Mouse (Mus musculus): ENCODE results near the gene Rhox2f. TPM values are rescaled to one million over a fixed set of nuclear protein-coding genes. Genes with fewer than 3 reads are reported as not detected.
"Not testable (repeated sequence)": the region's sequence is repeated elsewhere in the genome, so short reads cannot be mapped to it uniquely, and the experiment has no call there.

The Rhox2f gene
- not detected for total RNA-seq (2021)
- long read RNA-seq, experiment 1: 0 reads
- long read RNA-seq, experiment 2: 0 reads

- DNase-seq (ENCODE audit: low spot score in 2 of 2): not testable (repeated sequence)
These were observed at the start of gene Rhox2f for GRCm38 (mm10) chrX:37571105-37571504. TSS of gene Rhox2f (plus strand) at chrX:37571405.

GRCm38 (mm10) chrX:37530152-37530551 is 41.1 kb upstream of the Rhox2f start, which contains the start of gene Rhox2e:
TSS of gene Rhox2e (plus strand) at chrX:37530452.
- not testable (repeated sequence) for DNase-seq (ENCODE audit: low spot score in 2 of 2)

GRCm38 (mm10) chrX:37541719-37542118 is 29.5 kb upstream of the Rhox2f start, which contains the start of gene Rhox3e:
TSS of gene Rhox3e (plus strand) at chrX:37542019.
- not testable (repeated sequence) for DNase-seq (ENCODE audit: low spot score in 2 of 2)

- DNase-seq (ENCODE audit: low spot score in 2 of 2): not testable (repeated sequence)
These were observed 14.1 kb upstream of the Rhox2f start, which contains the start of gene Rhox4e for GRCm38 (mm10) chrX:37557112-37557511. TSS of gene Rhox4e (plus strand) at chrX:37557412.

- DNase-seq (ENCODE audit: low spot score in 2 of 2): not testable (repeated sequence)
These were observed 1.4 kb downstream of the Rhox2f start for GRCm38 (mm10) chrX:37572638-37573037.

- not testable (repeated sequence) for DNase-seq (ENCODE audit: low spot score in 2 of 2)
These were observed 9.5 kb downstream of the Rhox2f start, which contains the start of gene Rhox3f for GRCm38 (mm10) chrX:37580692-37581091. TSS of gene Rhox3f (plus strand) at chrX:37580992.

GRCm38 (mm10) chrX:37607604-37608003 is 36.4 kb downstream of the Rhox2f start, which contains the start of gene Rhox4f:
TSS of gene Rhox4f (minus strand) at chrX:37607704.
- not testable (repeated sequence) for DNase-seq (ENCODE audit: low spot score in 2 of 2)

Other genes starting within 250 kb of the Rhox2f start
- not detected for gene Rhox3a2, start 191.4 kb upstream of the Rhox2f start, total RNA-seq (2021)
- not detected for gene Rhox4a2, start 180.6 kb upstream of the Rhox2f start, total RNA-seq (2021)
- gene Rhox2b, start 159.3 kb upstream of the Rhox2f start, total RNA-seq (2021): not detected
- gene Rhox4b, start 138.9 kb upstream of the Rhox2f start, total RNA-seq (2021): not detected
- gene Rhox2c, start 117.7 kb upstream of the Rhox2f start, total RNA-seq (2021): not detected
- not detected for gene Rhox3c, start 112.8 kb upstream of the Rhox2f start, total RNA-seq (2021)
- gene Rhox4c, start 91.1 kb upstream of the Rhox2f start, total RNA-seq (2021): not detected
- not detected for gene Rhox2d, start 78.0 kb upstream of the Rhox2f start, total RNA-seq (2021)
- not detected for gene Rhox4d, start 57.0 kb upstream of the Rhox2f start, total RNA-seq (2021)
- gene Rhox2e, start 41.0 kb upstream of the Rhox2f start, total RNA-seq (2021): not detected
- gene Rhox3e, start 29.4 kb upstream of the Rhox2f start, total RNA-seq (2021): not detected
- gene Rhox4e, start 14.0 kb upstream of the Rhox2f start, total RNA-seq (2021): not detected
- not detected for gene Rhox3f, start 9.6 kb downstream of the Rhox2f start, total RNA-seq (2021)
- gene Rhox4f, start 36.3 kb downstream of the Rhox2f start, total RNA-seq (2021): not detected
- gene Rhox3g, start 57.2 kb downstream of the Rhox2f start, total RNA-seq (2021): not detected
- gene Rhox2g, start 72.1 kb downstream of the Rhox2f start, total RNA-seq (2021): not detected
- gene Rhox4g, start 79.9 kb downstream of the Rhox2f start, total RNA-seq (2021): not detected
- not detected for gene Rhox3h, start 97.4 kb downstream of the Rhox2f start, total RNA-seq (2021)
- not detected for gene Rhox2h, start 101.9 kb downstream of the Rhox2f start, total RNA-seq (2021)
- gene Rhox5, start 233.4 kb downstream of the Rhox2f start, total RNA-seq (2021): not detected

Measured in adrenal gland, postnatal 4 days (tissue).